Mouse (Mus musculus) heart, adult 18-20 months (tissue): ENCODE measurements around the gene Acvr1b. TPM values are rescaled to one million over a fixed set of nuclear protein-coding genes. Genes with fewer than 3 reads are reported as not detected.

Experiments used
- DNase-seq, 2 experiments: peaks; one replicate each; pipeline ENCODE4 v3.0.0; 2021 to 2022; ENCODE audit warnings: mixed read lengths in 1 of 2
- microRNA-seq, 2 experiments: library from miRNA; unstranded; fragments of <30 nt; microRNA quantifications; one replicate each; pipeline ENCODE4 v1.2.0; 2022
- total RNA-seq, 2 experiments: library from RNA; stranded (reverse); gene quantifications; 2 replicates each; pipeline ENCODE4 v1.2.3; 2021

Acvr1b gene
- total RNA-seq, 2 experiments from 2014 or later, result 9.8 to 10.3 TPM

DNA sequence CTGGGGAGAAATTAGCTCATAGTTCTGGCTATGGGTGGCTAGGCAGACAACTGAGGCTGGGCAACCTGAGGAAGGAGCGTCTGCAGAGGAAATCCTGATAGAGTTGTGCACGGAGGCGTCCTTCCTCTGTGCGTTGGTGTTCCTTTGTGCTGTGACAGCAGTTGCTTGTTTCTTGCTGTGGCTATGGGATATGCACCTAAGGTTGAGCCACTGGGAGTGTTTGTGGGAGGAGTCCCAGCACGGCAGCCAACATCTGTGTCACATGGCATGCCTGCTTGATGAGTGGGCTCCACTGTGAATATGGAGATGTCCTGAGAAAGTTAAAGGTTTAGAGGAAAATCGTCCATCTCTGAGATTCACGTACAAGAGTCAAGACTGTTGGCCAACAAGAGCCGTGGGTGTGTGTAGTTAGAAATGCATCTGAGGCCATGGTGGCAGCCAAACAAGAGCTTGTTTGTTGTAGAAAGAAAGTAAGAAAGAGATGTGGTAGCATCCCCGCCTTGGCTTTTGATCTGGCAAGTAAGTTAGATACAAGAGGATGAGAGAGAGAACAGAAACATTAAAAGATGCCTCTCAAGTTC, 76.4 kb downstream of the Acvr1b start:
- DNase-seq, result no peak

DNA sequence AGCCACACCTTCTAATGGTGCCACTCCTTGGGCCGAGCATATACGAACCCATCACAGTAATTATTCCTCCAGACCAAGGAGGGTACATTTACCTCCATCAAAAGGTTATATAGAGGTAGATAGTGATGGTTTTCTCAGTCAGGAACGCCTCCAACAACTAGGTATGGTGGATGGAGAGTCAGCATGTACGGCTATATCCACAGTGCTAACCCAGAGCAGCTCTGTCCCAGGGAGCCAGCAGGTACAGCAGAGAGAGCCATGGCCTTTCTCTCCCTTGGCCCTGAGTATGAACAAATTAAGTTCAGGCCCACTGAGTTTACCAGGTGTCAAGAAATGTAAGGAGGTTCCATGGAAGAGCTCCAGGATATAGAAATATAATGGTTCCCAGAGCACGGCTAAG, 78.1 kb downstream of the Acvr1b start:
- no peak for DNase-seq

DNA sequence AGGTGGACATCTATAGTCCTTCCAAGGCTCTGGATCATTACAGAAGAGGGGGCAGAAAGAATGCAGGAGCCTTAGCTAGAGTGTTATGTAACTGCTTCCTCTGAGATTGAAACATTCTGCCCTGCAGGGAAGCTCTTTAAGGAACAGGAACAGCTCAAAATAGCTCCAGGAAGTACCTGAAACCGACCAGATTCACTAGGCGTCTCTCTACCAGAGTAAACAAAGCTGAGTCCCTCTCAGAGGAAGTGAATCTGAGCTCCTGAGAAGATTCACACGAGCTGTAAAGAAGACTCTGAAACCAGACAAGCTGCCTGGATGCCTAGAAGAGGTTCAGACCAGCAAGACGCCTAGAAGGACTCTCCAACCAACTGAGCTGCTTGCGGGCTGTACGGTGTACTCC, 78.7 kb downstream of the Acvr1b start:
- no peak for DNase-seq

DNA sequence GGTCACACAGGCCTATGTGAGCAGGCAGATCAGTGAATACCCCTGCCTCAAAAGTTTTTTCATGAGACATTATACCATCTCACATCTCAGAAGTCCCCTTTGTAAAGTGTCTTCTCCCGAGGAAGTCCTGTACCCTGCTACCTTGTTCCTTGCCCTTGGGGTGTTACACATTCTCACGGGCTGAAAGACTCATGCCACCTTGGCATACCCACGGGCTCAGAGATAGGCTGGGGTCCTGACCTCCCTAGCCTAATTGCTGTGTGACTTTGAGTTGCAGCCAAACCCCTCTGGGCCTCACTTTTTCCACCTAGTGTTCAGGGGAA, 79.7 kb downstream of the Acvr1b start:
- DNase-seq, result no peak

DNA sequence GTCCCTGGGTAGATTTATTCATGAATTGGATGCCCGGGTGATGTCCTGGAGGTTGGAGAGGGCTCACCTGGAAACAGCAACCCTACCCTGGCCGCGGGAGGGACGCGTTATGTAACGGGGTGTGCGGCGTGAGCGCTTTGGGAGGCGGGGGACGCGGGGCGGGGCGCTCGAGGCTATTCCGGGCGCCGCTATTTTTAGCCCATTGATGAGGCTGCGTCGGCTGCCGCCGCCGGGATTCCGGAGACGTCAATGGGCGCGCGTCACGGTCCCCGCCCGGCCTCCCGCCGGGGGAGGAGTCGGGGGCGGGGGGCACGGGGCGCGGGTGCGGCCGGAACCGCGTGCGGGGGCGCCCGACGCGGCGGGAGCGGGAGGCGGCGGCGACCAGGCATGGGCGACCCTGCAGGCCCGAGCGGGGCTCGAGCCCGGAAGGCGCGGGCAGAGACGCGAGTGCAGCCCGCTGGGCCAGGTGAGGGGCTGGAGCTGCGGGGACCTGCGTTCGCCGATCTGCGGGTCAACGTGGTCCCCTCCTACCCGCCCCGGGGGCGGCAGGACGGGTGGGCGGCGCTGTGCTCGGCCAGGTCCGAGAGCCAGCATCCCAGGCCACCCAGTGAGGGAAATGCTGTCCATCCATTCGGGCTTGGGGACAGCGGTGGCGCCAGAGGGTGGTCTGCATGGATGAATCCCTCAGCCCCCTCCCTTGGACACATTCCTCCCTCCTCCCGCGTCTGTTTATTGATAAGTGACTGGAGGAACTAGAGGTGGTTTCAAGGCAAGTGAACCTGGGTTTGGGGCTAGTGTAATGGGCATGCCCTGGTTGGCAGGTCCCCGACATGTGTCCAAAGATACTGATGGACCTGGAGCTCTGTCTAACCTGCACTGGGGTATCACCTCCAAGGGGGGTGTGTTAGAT, 80.3 kb downstream of the Acvr1b start, which contains the start of gene Nr4a1:
Gene Nr4a1 (plus strand): TSS at position 384 of the 910 bp plus-strand sequence.
- peak; percentile 89 to 92 for DNase-seq

DNA sequence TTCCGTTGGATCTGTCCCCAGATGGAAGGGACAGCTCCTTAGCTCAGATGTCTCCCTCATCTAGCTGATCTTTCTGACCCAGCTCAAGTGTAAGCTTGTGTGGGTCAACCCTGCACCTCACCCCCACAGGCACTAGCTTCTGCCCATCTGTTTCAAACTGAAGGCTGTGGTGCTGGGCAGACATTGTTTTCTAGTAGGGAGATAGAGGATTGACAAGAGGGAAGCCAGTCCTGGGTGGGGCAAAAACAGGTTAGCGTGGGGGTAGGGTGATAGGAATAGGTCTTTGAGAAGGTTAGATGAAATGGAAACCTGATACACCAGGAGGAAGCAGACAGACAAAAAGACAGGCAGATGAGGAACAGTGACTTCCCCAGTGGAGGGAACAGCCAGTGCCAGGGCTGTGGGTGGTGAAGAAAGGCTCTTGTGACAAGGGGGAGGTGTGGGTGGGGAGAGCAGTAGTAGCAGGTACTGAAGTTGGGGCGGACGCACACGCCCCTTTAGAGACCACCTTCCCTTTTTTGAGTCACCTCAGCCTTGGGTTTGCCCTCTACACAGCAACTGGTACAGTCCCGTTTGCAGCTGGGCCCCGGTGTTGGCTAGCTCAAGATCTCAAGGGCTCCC, 82.1 kb downstream of the Acvr1b start:
- DNase-seq, result no peak

DNA sequence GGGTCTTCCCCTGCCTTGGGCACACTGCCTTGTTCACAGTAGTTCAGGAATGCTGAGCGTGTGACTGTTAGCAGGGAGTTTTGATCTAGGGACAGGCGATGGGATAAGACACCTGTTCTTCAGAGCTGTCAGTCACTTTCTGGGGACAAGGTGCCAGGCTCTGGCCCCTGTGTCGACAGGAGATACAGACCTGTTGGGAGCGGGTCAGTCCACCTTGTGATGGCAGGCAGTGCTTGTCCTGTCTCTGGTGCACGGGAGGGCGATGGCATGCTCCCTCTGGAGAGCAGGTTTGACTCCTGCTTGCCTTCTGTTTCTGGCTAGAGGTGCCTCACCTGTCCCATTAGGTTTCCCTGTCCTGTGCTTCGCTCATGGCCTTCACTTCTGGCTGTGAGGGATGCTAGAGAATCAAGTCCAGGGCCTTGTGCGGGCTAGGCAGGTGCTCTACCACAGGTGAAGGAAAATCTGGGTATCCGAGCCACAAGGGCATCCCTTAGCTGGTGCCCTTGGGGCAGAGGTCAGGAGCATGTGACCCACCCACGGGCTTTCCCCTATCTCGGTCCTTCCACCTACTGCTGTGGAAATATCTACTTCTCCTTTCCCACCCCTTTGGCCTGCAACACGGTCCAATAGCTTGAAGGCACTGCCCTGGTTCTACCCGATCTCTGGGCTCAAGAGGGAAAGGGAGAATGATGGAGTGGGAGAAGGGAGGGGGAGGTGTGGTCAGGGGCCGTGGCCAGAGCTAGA, 82.8 kb downstream of the Acvr1b start:
- DNase-seq, result no peak

DNA sequence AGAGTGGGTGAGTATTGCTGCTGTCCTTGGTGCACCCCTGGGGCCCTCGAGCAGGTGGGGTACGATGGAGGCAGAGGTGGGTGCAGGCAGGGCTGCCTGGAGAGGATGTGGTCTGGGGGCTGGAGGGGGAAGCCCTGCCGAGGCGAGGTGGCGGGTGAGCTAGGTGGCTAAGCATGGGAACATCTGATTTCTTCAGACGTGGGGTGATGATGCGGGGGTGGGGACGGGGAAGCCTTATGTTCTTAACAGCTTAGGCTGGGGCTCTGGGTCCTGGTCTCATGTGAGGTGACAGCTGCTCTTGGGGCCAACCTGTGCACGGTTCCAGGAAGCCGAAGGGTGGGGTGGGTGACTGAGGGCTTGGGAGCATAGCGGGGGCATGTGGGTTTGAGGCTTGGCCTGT, 84.6 kb downstream of the Acvr1b start:
- DNase-seq, result no peak

DNA sequence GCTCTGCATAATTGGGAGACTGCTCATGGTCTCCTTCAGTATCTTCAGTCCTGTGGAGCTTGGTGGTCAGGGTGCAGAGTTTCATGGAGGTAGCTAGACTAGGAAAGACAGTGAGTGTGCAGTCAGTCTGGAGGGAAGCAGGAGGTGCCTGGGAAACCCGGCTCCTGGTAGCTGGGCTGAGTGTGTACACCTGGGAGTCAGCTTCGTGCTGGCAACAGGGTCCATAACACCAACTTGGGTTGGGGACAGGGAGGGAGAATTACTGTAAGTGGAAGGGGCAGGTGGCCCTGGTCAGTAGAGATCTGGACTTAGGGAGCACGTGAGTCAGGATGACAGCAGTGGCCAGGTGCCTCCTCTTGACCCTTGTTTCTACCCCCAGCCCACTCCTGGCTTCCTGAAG, 86.1 kb downstream of the Acvr1b start:
- no peak for DNase-seq

DNA sequence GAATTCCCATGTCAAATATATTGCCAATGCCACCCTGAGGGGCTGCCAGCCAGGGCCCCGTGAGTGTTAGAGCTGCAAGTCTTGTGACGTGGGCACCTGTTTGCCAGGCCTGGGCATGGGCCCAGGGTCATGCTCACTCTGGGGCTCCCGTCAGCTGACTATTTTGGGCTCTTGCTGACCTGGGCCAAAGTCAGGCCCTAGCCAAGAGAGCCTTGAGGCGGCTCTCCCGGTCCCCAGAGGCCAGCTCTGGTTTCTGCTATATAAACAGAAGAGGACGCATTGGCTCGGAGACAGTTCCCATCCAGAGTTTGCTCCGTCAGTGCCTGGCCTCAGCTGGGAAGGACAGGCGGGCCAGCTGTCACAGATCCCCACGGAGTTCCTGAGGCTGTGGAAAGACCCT, 86.5 kb downstream of the Acvr1b start:
- peak; percentile 92 to 95 for DNase-seq

DNA sequence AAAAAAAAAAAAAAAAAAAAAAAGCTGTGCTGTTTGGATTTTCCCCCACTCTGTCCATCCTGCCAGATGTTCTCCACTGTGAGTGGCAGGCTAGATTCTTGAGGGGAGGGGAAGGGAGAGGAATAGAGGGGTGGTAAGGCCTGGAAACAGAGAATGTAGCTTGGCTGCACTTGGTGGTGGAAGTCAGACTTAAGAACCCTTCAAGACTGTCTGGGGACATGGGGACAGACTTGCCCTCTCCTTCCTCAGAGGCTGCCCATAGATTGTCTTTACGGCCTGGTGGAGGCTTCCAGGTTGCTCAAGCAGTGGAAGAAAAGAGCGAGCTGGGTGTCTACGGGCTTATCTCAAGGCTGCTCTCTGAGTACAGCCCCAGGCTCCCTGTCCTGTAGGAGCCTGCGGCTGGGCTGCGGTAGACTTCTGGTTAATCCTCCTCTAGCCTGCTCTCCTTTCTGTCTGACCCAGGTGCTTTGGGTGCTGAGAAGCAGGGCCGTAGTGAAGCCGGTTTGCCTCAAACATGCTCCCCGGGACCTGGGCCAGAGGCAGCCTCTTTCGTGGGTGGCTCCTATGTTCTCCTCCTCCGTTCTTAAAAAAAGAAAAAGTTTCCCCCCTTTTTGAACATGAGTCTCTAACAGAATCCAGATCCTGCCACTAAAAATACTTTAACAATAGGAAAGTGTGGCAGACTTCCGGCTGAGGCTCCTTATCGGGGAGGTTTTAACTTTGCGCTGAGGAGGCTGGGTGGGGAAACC, 87.2 kb downstream of the Acvr1b start:
- DNase-seq, result peak; percentile 64 to 72

DNA sequence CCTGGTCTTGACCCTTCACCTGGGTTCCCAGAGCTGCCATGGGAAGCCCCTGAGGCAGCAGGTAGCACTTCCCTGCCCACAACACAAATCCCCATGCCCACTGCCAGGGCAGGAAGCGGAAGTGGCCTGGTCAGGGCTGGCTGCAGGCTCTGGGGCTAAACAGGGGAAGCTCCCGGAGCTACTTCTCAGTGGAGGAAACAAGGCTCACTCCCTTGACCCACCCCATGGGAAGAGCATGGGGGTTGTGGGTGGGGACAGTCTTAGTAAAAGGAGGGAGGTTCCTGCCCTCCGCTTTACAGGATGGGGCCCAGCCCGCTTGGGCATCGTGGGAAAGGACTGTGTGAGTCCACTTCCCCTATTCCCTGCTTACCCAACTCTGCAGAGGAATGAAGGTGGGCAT, 88.6 kb downstream of the Acvr1b start:
- DNase-seq, result peak in 1 of 2 experiments; percentile 81

Small RNA genes lying within 50 kb of the gene (microRNA-seq; reads per million reads assigned to microRNA genes)
- gene Mir6962, result 0.27 to 1.9 reads per million in 2 experiments

Other genes starting within 250 kb of the Acvr1b start
- not detected for gene Gm47841, start 126.7 kb upstream of the Acvr1b start, total RNA-seq
- 1 to 10 TPM; 1.1 to 1.2 TPM for gene Fignl2, start 95.5 kb upstream of the Acvr1b start, total RNA-seq
- not detected for gene Ankrd33, start 58.3 kb upstream of the Acvr1b start, total RNA-seq
- gene Acvrl1, start 45.5 kb upstream of the Acvr1b start, total RNA-seq, result 10 to 100 TPM; 26.5 to 27.9 TPM
- 1 to 10 TPM; 8.7 to 9.7 TPM for gene Grasp, start 50.1 kb downstream of the Acvr1b start, total RNA-seq
- gene Nr4a1, start 80.2 kb downstream of the Acvr1b start, total RNA-seq, result 10 to 100 TPM in 1 of 2 experiments, 1 to 10 TPM in 1; 7.7 to 10.5 TPM
- 10 to 100 TPM; 20.0 to 21.3 TPM for gene Atg101, start 110.2 kb downstream of the Acvr1b start, total RNA-seq
- 1 to 10 TPM in 1 of 2 experiments, under 1 TPM in 1; 0.69 to 1.1 TPM for gene 6030408B16Rik, start 119.1 kb downstream of the Acvr1b start, total RNA-seq
- gene Krt80, start 196.1 kb downstream of the Acvr1b start, total RNA-seq, result 1 to 10 TPM; 2.0 to 3.2 TPM
- 1 to 10 TPM; 1.9 to 4.1 TPM for gene Krt7, start 237.0 kb downstream of the Acvr1b start, total RNA-seq